Mouse (Mus musculus) embryonic facial prominence, embryonic 12.5 days (tissue): ENCODE results near the gene Kctd17. TPM values are rescaled to one million over a fixed set of nuclear protein-coding genes. Genes with fewer than 3 reads are reported as not detected.

Experiments
- ATAC-seq: fragments of 200-750 bp; cut with Nextera tagmentation; 2 replicates; pipeline ENCODE4 v1.8.0; 2017; ENCODE audit not compliant: insufficient number of reproducible peaks, insufficient read depth, low FRiP score, low TSS enrichment
- H3K27ac ChIP-seq: fragments of 300-500 bp; sonication (generic); 2 replicates; pipeline ENCODE4 v1.5.1; 2016; ENCODE audit warnings: mild to moderate bottlenecking
- H3K27me3 ChIP-seq: fragments of 300-500 bp; sonication (generic); 2 replicates; pipeline ENCODE4 v1.6.1; 2016; ENCODE audit warnings: mild to moderate bottlenecking, moderate library complexity
- H3K36me3 ChIP-seq: fragments of 300-500 bp; sonication (generic); 2 replicates; pipeline ENCODE4 v1.6.1; 2016; ENCODE audit warnings: mild to moderate bottlenecking
- H3K4me1 ChIP-seq: fragments of 300-500 bp; sonication (generic); 2 replicates; pipeline ENCODE4 v1.6.1; 2016
- H3K4me2 ChIP-seq: fragments of 300-500 bp; sonication (generic); replicated peaks from 2 replicates; pipeline ENCODE4 v1.6.1; 2016; ENCODE audit warnings: mild to moderate bottlenecking, moderate library complexity
- H3K4me3 ChIP-seq: fragments of 300-500 bp; sonication (generic); 2 replicates; pipeline ENCODE4 v1.5.1; 2016; ENCODE audit warnings: mild to moderate bottlenecking
- H3K9ac ChIP-seq: fragments of 300-500 bp; sonication (generic); 2 replicates; pipeline ENCODE4 v1.6.1; 2016; ENCODE audit warnings: mild to moderate bottlenecking, moderate library complexity
- H3K9me3 ChIP-seq: fragments of 300-500 bp; sonication (generic); 2 replicates; pipeline ENCODE4 v1.6.1; 2016; ENCODE audit warnings: mild to moderate bottlenecking, moderate library complexity
- WGBS: fragments of 180-500 bp; shearing (Covaris S2); methylation state at CpG from one replicate; pipeline ENCODE4 v1.1.7; 2016; 5-methylcytosine and 5-hydroxymethylcytosine counted together
- polyA plus RNA-seq: library from polyadenylated mRNA; unstranded; fragments of >200 nt; fragmentation: Nextera tagmentation; extraction: Ambion mirVana; gene quantifications from 2 replicates; pipeline ENCODE4 v1.2.1, GENCODE M21; 2016

The Kctd17 gene
- polyA plus RNA-seq, 1 experiment from 2014 or later, result 56.1 TPM

DNA sequence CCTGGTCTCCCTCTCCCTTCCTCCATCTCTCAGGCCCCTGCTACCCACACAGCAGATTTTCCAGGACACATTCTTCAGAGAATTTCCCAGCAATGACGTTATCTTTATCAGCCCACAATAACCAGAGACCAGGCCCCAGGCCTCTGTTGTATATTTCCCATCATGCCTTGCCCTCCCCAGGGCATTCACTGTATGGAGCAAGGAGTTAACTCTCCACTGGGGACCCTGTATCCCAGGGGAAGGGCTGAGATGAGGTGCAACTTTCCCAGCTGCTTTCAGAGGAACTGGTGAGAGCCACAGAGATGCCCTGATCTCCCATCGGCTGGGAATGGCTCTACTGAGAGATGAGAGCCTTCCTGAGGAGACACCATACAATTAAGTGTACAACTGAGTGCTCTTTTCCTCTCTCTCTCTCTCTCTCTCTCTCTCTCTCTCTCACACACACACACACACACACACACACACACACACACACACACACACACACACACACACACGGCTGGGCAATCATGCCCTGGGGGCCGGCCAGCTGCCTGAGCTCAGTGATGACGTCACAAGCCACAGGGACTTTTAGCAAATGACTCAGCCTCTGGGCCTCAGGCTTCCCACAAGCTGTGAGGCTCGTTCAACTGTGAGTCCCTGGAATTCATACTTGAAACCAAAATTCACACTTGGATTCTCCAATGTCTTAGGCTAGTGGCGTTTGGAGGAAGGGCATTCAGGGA is 21.5 kb downstream of the Kctd17 start:
- H3K27me3 ChIP-seq, result no peaks in the 10 kb centered on the region
- peak overlapping the region; percentile 46; the same call in 1 of the 2 replicates for H3K27ac ChIP-seq
- peaks cover 6% of the 10 kb centered on the region for H3K4me1 ChIP-seq
- H3K4me2 ChIP-seq, result no peak overlapping the region
- H3K4me3 ChIP-seq, result no peak overlapping the region
- ATAC-seq, result no peak
- H3K36me3 ChIP-seq, result no peaks in the 10 kb centered on the region
- no peaks in the 10 kb centered on the region for H3K9me3 ChIP-seq
- H3K9ac ChIP-seq, result no peak overlapping the region
- WGBS, result 33% methylated on average over 7 of the region's 7 CpGs

DNA sequence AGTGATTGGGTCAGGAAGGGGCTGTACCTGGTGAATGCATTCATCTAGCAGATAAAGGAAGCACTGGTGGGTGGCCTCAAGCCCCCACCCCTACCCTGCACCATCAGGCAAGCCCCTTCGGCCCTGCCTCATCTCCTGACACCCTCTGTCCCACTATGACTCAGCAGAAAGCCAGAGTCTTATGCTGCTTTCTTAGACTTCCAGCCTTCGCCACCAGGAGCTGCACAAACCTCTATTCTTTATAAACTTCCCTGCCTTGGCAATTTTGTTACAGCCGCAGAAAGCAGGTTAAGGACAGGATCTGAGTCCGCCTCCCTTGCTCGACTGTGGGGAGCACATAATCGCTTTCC is 22.0 kb downstream of the Kctd17 start:
- H3K4me3 ChIP-seq, result no peak overlapping the region
- ATAC-seq, result no peak
- no peaks in the 10 kb centered on the region for H3K27me3 ChIP-seq
- H3K4me1 ChIP-seq, result peaks cover 6% of the 10 kb centered on the region
- H3K9me3 ChIP-seq, result no peaks in the 10 kb centered on the region
- WGBS, result 91% methylated on average over 6 of the region's 6 CpGs
- H3K4me2 ChIP-seq, result no peak overlapping the region
- H3K36me3 ChIP-seq, result no peaks in the 10 kb centered on the region
- no peak overlapping the region for H3K9ac ChIP-seq
- H3K27ac ChIP-seq, result peak overlapping the region; percentile 46; the same call in 1 of the 2 replicates

DNA sequence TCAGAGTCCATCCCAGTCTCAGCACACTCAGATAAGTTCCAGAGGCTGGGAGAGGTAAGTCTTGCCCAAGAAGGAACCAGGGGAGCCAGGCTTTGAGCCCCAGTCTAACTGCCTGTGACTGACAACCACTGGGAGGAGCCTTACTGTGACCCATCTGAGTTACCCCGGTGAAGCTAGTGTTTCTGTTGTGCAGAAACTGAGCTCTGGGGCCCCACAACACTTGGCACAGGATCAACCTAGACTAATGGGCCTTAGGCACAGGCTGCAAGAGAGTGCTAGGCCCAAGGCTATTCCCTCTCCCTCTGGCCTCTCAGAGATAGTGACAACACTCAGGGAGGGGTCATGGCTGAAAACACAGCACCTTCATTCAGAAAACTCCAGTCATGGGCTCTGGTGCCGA is 22.8 kb downstream of the Kctd17 start:
- WGBS, result 77% methylated on average over 2 of the region's 2 CpGs
- ATAC-seq, result no peak
- no peaks in the 10 kb centered on the region for H3K9me3 ChIP-seq
- H3K4me2 ChIP-seq, result no peak overlapping the region
- no peak overlapping the region for H3K27ac ChIP-seq
- H3K36me3 ChIP-seq, result no peaks in the 10 kb centered on the region
- H3K4me3 ChIP-seq, result no peak overlapping the region
- H3K4me1 ChIP-seq, result peaks cover 10% of the 10 kb centered on the region
- no peak overlapping the region for H3K9ac ChIP-seq
- H3K27me3 ChIP-seq, result no peaks in the 10 kb centered on the region

DNA sequence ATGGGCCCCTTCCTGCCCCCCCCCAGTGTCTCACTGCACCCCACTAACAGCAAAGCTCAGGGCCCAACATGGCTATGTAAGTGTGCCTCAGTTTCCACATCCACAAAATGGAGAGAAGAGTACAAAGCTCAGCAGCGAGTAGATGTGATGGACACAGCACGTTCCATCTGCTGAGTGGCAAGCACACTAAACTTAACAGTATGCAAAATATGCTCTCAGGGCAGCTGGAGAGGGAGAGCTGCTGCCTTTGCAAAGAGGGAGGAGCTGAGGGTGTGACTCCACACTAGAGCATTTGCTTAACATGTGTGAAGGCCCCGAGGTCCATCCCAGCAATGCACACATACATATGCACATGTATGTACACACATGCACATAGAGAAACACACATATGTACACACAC is 24.6 kb downstream of the Kctd17 start:
- Histone ChIP-seq H3K9me3 (no peaks in the 10 kb centered on the region), H3K27me3 (no peaks in the 10 kb centered on the region), H3K4me1 (peaks cover 10% of the 10 kb centered on the region), H3K4me3 (no peak overlapping the region), H3K4me2 (no peak overlapping the region), H3K9ac (no peak overlapping the region), H3K36me3 (no peaks in the 10 kb centered on the region), H3K27ac (no peak overlapping the region)
- ATAC-seq, result no peak
- WGBS, result 83% methylated on average over 3 of the region's 3 CpGs

DNA sequence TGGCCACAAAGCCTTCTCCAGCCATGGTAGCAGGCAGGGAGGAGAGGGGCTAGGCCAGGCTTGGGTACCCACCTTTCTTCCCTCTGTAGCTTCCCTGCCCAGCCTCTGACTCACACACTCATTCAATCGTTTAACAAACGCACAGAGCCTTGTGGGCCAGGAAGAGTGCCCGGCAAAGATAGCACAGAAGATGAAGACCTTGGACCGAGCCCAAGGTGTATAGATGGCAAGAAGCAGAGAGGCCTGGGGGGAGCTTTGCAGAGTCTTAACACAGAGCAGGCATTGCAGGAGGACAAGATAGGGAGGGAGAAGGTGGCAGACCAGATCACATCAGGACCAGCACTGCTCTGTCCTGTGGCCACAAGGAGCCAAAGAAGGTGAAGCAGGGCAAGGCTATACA is 26.8 kb downstream of the Kctd17 start:
- H3K4me3 ChIP-seq, result no peak overlapping the region

DNA sequence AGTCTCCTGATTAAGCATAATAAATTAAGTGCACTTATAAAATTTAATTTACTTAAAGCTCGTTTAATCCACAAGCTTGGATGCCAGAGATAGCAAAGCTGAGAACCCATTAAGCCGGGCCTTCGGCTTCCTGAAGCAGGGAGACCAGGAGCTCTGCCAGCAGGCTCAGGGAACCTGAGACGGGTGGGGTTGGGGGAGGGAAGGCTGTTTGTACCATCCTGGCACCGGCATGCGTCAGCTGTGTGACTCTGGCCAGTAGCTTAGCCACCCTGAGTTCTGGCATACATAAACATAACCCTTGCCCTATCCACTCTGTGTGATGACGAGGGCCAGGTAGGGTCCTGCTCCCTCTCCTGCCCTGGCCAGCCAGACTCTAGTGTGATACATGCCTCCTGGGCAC is 27.7 kb downstream of the Kctd17 start:
- peaks cover 4% of the 10 kb centered on the region; the same call in 1 of the 2 replicates for H3K4me1 ChIP-seq

More for the DNA sequence above, 26.8 kb downstream of the Kctd17 start:
- H3K9ac ChIP-seq, result no peak overlapping the region
- no peaks in the 10 kb centered on the region for H3K36me3 ChIP-seq
- H3K27me3 ChIP-seq, result no peaks in the 10 kb centered on the region
- no peak overlapping the region for H3K27ac ChIP-seq
- H3K4me2 ChIP-seq, result no peak overlapping the region
- no peaks in the 10 kb centered on the region for H3K9me3 ChIP-seq
- H3K4me1 ChIP-seq, result peaks cover 4% of the 10 kb centered on the region; the same call in 1 of the 2 replicates
- ATAC-seq, result 0 out of 2 replicates have a peak, but pooled peaks have one; percentile 43
- WGBS, result 78% methylated on average over 4 of the region's 4 CpGs

DNA sequence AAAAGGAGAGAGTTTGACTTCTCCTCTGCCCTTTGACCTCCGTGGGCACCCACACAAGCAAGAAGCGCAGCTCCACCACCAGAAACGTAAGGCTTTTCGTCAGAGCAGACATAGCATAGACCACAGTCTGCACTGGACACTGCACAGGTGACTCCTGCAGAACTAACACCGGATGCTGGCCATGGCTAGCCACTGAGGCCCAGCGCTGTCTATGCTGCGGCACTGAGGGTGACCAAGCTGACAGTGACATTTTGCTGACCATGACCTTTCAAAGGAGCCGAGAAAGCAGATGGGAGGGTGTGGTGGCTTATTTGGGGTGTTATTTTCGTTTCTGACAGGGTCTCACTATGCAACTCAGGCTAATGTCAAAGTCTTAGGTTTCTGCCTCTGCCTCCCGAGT is 28.8 kb downstream of the Kctd17 start:
- Histone ChIP-seq H3K9ac (no peak overlapping the region), H3K27ac (no peak overlapping the region), H3K4me1 (peaks cover 4% of the 10 kb centered on the region; the same call in 1 of the 2 replicates), H3K27me3 (no peaks in the 10 kb centered on the region), H3K36me3 (no peaks in the 10 kb centered on the region), H3K4me3 (no peak overlapping the region), H3K9me3 (no peaks in the 10 kb centered on the region), H3K4me2 (no peak overlapping the region)
- WGBS, result 75% methylated on average over 10 of the region's 10 CpGs
- ATAC-seq, result no peak

More for the DNA sequence above, 27.7 kb downstream of the Kctd17 start:
- Histone ChIP-seq H3K9me3 (no peaks in the 10 kb centered on the region), H3K27me3 (no peaks in the 10 kb centered on the region), H3K4me3 (no peak overlapping the region), H3K9ac (no peak overlapping the region), H3K36me3 (no peaks in the 10 kb centered on the region), H3K4me2 (no peak overlapping the region), H3K27ac (no peak overlapping the region)
- ATAC-seq, result no peak
- WGBS, result 31% methylated on average over 7 of the region's 7 CpGs

DNA sequence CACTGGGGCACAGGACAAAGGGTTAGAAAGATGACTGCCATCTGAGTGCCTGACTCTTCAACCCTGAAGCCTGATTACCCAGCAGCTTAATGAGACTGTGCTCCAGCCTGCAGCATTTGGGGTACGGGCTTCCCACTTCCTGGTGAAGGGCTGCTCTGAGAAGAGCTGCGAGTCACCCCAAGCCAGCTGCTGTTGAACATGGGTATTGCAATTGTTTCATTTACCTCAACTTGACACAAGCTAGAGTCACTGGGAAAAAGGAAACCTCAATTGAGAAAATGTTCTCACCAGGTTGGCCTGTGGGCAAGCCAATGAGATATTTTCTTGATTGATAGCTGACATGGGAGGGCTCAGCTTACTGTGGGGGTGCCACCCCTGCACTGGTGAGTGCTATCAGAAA is 34.6 kb downstream of the Kctd17 start:
- no peaks in the 10 kb centered on the region for H3K4me1 ChIP-seq
- no peaks in the 10 kb centered on the region for H3K9me3 ChIP-seq
- no peak overlapping the region for H3K27ac ChIP-seq
- H3K4me3 ChIP-seq, result no peak overlapping the region
- H3K36me3 ChIP-seq, result no peaks in the 10 kb centered on the region
- H3K27me3 ChIP-seq, result no peaks in the 10 kb centered on the region
- no peak overlapping the region for H3K9ac ChIP-seq
- H3K4me2 ChIP-seq, result no peak overlapping the region
- no peak for ATAC-seq
- 90% methylated on average over 2 of the region's 2 CpGs for WGBS

DNA sequence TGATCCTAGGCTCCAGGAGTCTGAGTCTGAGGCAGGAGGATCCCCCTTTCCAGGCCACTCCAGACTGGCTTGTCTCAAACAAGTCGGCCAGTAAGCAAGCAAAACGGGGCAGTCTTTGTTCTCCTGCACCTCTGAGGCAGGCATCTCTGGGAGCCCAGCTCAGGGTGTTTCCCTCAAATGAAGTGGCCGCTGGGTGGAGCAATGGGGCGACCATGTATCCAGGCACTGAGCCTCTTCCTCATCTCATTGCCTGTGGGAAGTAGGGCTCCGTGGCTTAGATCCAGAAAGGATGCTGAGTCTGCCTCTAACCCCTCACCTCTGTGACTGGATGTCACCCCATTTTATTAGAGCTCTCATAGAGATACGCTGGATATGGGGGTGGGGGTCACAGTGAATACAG is 38.4 kb downstream of the Kctd17 start:
- Histone ChIP-seq H3K4me3 (no peak overlapping the region), H3K4me1 (0 out of 2 replicates have a peak, but pooled peaks cover 2% of the 10 kb centered on the region), H3K9me3 (no peaks in the 10 kb centered on the region), H3K36me3 (no peaks in the 10 kb centered on the region), H3K4me2 (no peak overlapping the region), H3K9ac (no peak overlapping the region), H3K27me3 (no peaks in the 10 kb centered on the region), H3K27ac (no peak overlapping the region)
- ATAC-seq, result no peak
- 38% methylated on average over 6 of the region's 6 CpGs for WGBS

DNA sequence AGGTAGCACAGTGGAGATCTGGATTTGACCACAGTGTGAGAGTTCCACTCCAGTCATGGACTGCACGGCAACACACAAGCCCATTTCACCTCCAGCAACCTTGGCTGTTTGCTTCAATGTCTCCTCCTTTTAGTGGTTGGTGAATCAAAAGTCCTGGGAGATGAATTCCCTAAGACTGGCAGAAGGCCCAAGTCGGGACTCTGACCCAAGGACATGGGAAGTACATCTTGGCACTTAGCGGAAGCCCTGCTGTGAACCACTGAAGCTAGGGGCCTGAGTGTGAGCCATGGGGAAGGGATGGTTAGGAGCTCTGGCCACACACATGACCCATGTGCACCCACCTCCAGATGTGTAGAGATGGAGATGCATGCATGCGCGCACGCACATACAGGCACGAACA is 39.2 kb downstream of the Kctd17 start:
- no peak overlapping the region for H3K27ac ChIP-seq
- ATAC-seq, result no peak

DNA sequence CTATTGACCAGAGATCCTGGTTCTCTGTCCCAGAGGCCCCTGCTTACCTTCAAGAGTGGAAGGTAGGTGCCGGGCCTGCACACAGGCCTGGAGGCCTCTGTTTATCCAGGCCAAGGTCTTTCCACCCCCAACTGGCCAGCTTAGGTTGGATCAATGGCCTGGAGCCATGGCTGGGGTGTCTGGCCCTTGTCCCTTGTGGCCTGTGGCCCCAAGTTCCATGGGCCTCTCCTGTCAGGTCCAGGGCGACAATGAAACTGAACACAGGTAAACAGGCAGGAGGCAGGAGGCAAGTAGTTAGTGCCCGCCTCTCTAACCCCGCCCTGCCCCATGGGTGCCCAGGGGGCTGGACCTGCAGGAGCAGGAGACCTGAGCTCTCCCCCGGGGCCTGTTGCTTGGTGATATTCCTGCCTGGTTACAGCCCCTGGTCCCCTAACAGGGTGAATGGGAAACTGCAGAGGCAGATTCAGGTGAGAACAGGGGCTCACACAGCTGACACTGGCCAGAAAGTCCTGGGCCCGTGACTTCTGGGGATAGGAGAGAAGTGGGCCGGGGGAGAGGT is 40.1 kb downstream of the Kctd17 start, which contains the start of gene Tmprss6:
Tmprss6 (minus strand) TSS at position 256 of the 559 bp plus-strand sequence.
- H3K4me1 ChIP-seq, result 0 out of 2 replicates have a peak, but pooled peaks cover 2% of the 10 kb centered on the region
- no peaks in the 10 kb centered on the region for H3K9me3 ChIP-seq
- 73% methylated on average over 7 of the region's 7 CpGs for WGBS
- no peaks in the 10 kb centered on the region for H3K36me3 ChIP-seq
- H3K4me3 ChIP-seq, result no peak within 1 kb of the TSS
- no peaks in the 10 kb centered on the region for H3K27me3 ChIP-seq
- H3K27ac ChIP-seq, result no peak within 1 kb of the TSS
- no peak within 1 kb of the TSS for H3K9ac ChIP-seq
- no peak for ATAC-seq
- H3K4me2 ChIP-seq, result no peak within 1 kb of the TSS

More for the DNA sequence above, 39.2 kb downstream of the Kctd17 start:
- Histone ChIP-seq H3K36me3 (no peaks in the 10 kb centered on the region), H3K4me2 (no peak overlapping the region), H3K27me3 (no peaks in the 10 kb centered on the region), H3K4me3 (no peak overlapping the region), H3K9me3 (no peaks in the 10 kb centered on the region), H3K9ac (no peak overlapping the region), H3K4me1 (0 out of 2 replicates have a peak, but pooled peaks cover 2% of the 10 kb centered on the region)
- 91% methylated on average over 7 of the region's 7 CpGs for WGBS
